Mouse (Mus musculus): ENCODE data around the gene A530016L24Rik. TPM values are rescaled to one million over a fixed set of nuclear protein-coding genes. Genes with fewer than 3 reads are reported as not detected.

Gene A530016L24Rik
- polyA plus RNA-seq, 1 experiment from 2014 or later = 0.36 TPM

DNA sequence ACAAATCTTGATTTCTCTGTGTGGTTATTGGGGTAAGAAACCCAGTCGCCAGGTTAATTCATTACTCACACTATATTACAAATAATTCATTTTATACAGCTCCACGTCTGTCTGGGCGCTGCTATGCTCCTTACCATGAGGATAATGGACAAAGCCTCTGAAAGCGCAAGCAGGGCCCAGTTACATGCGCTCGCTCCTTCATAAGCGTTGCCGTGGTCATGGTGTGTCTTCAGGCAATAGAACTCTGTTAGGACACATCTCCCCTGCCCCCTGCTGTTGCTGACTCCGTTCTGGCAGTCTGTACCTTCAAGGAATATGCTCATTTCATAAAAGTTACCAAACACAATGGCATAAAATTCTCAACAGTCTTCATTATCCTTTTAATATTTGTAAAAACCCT, 37.4 kb upstream of the A530016L24Rik start:
- Histone ChIP-seq H3K27me3 (ENCODE audit: insufficient read depth, low read length) (no peaks in the 10 kb centered on the region), H3K4me1 (replicated peaks; ENCODE audit: insufficient read depth, low read length) (no peaks in the 10 kb centered on the region), H3K27ac (no peak overlapping the region), H3K36me3 (ENCODE audit: insufficient read depth, low read length) (no peaks in the 10 kb centered on the region), H3K4me3 (replicated peaks; ENCODE audit: low read depth, low read length) (no peak overlapping the region), H3K9ac (ENCODE audit: low read depth, low read length) (no peak overlapping the region), H3K4me2 (ENCODE audit: low read length) (no peak overlapping the region), H3K9me3 (replicated peaks; ENCODE audit: low read length) (no peaks in the 10 kb centered on the region)
- WGBS = 85% methylated on average over 9 of the region's 9 CpGs
- no peak for DNase-seq (ENCODE audit: low spot score)
- ATAC-seq (replicated peaks; ENCODE audit: low FRiP score, low read depth) = no peak
- TF ChIP-seq CTCF (IDR thresholded peaks at IDR 0.05; ENCODE audit: low read depth) = no peak

DNA sequence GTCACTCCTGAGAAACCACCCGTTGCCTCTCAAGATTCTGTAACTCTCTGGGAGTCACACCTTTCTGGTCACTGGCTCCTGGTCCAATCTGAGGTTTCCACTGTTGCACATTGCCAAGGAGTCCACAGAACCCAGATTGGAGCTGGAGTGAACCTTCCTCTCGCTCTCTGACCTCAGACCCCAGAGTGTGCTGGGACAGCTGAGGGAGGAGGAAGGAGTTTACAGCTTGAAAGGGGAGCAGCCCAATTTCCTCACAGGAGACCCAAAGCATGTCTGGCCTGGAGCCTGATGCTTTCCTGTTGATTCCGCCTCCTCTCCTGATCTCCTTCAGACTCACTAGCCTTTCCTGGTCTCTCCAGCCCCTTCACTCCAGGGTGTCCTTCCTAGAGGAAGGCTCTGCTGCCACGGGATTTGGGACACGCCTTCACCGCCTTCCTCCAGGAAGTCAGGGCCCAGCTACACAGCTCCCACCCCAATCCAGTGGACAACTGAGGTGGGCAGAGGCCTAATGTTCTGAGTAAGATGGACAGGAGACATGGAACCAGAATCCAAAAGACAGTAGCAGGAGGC, 33.0 kb upstream of the A530016L24Rik start:
- no peak for ATAC-seq (replicated peaks; ENCODE audit: low FRiP score, low read depth)

DNA sequence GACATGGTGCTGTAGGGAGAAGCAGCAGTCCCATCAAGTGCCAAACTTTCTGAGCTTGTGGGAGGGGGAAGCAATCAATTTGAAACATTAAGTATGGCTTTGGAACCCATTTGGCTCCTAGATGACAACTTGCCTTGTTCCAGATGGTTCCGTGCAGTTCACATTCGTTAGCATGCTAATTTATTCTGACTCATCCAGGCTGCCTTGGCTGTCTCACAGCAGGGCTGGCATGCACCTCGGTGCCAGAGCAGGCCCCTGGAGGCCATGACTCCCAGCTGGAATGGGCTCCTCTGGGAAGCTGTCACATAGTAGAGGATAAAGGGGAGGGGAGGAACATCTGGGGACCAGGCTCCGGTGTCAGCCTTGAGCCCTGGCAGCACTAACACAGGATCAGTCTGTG, 31.4 kb upstream of the A530016L24Rik start:
- Histone ChIP-seq H3K4me2 (ENCODE audit: low read length) (no peak overlapping the region), H3K9me3 (replicated peaks; ENCODE audit: low read length) (no peaks in the 10 kb centered on the region), H3K27me3 (ENCODE audit: insufficient read depth, low read length) (no peaks in the 10 kb centered on the region), H3K4me3 (replicated peaks; ENCODE audit: low read depth, low read length) (no peak overlapping the region), H3K9ac (ENCODE audit: low read depth, low read length) (no peak overlapping the region), H3K27ac (no peak overlapping the region), H3K4me1 (replicated peaks; ENCODE audit: insufficient read depth, low read length) (no peaks in the 10 kb centered on the region), H3K36me3 (ENCODE audit: insufficient read depth, low read length) (no peaks in the 10 kb centered on the region)
- 55% methylated on average over 4 of the region's 4 CpGs for WGBS
- peak; percentile 7 for DNase-seq (ENCODE audit: low spot score)
- TF ChIP-seq CTCF (IDR thresholded peaks at IDR 0.05; ENCODE audit: low read depth) = no peak
- no peak for ATAC-seq (replicated peaks; ENCODE audit: low FRiP score, low read depth)

More for the DNA sequence above, 33.0 kb upstream of the A530016L24Rik start:
- no peak overlapping the region for H3K27ac ChIP-seq
- no peak for DNase-seq (ENCODE audit: low spot score)
- no peak overlapping the region for H3K4me2 ChIP-seq (ENCODE audit: low read length)
- H3K27me3 ChIP-seq (ENCODE audit: insufficient read depth, low read length) = no peaks in the 10 kb centered on the region
- no peaks in the 10 kb centered on the region for H3K9me3 ChIP-seq (replicated peaks; ENCODE audit: low read length)
- no peak overlapping the region for H3K9ac ChIP-seq (ENCODE audit: low read depth, low read length)
- WGBS = 52% methylated on average over 6 of the region's 6 CpGs
- no peak overlapping the region for H3K4me3 ChIP-seq (replicated peaks; ENCODE audit: low read depth, low read length)
- H3K36me3 ChIP-seq (ENCODE audit: insufficient read depth, low read length) = no peaks in the 10 kb centered on the region
- no peaks in the 10 kb centered on the region for H3K4me1 ChIP-seq (replicated peaks; ENCODE audit: insufficient read depth, low read length)
- no peak for TF ChIP-seq CTCF (IDR thresholded peaks at IDR 0.05; ENCODE audit: low read depth)

DNA sequence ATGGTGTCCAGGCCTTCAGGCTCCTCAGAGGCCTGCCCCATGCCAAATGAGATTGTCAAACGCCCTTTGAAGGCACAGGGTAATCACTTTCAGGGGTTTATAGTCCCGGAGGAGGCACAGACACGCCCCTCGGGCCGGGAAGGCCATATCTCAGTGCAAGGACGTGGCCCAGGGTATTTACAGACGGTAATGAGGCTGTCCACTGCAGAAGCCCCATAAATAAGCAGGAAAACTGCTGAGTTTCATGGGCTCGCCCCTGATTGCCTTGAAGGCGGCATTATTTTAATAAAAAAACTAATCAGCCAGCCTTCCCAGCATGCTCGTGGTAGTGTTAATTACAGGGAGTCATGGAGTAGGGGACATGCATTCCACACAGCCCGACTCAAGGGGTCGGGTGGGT, 26.8 kb upstream of the A530016L24Rik start:
- Histone ChIP-seq H3K9ac (ENCODE audit: low read depth, low read length) (no peak overlapping the region), H3K4me3 (replicated peaks; ENCODE audit: low read depth, low read length) (no peak overlapping the region), H3K4me1 (replicated peaks; ENCODE audit: insufficient read depth, low read length) (0 out of 2 replicates have a peak, but pooled peaks cover 4% of the 10 kb centered on the region), H3K36me3 (ENCODE audit: insufficient read depth, low read length) (no peaks in the 10 kb centered on the region), H3K27me3 (ENCODE audit: insufficient read depth, low read length) (no peaks in the 10 kb centered on the region), H3K4me2 (ENCODE audit: low read length) (no peak overlapping the region), H3K27ac (no peak overlapping the region), H3K9me3 (replicated peaks; ENCODE audit: low read length) (no peaks in the 10 kb centered on the region)
- ATAC-seq (replicated peaks; ENCODE audit: low FRiP score, low read depth) = no peak
- DNase-seq (ENCODE audit: low spot score) = no peak
- no peak for TF ChIP-seq CTCF (IDR thresholded peaks at IDR 0.05; ENCODE audit: low read depth)
- WGBS = 18% methylated on average over 12 of the region's 12 CpGs

DNA sequence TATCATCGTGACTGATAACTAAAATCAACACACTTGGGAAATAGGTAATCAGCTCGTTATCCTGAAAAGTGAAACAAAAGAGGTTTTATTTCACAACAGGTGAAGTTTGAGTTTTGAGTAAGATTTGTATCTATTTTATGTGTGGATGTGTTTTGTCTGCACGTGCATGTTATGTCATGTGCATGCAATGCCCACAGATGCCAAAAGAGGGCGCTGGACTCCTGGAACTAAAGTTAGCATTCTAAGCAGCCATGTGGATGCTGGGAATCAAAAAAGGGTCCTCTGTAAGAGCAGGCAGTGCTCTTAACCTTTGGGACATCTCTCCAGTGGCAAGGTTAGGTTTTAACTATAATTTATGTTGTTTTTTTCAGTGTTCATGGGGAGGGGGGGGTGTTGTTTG, 26.0 kb upstream of the A530016L24Rik start:
- Histone ChIP-seq H3K4me1 (replicated peaks; ENCODE audit: insufficient read depth, low read length) (0 out of 2 replicates have a peak, but pooled peaks cover 4% of the 10 kb centered on the region), H3K27ac (no peak overlapping the region), H3K36me3 (ENCODE audit: insufficient read depth, low read length) (no peaks in the 10 kb centered on the region), H3K4me3 (replicated peaks; ENCODE audit: low read depth, low read length) (no peak overlapping the region), H3K27me3 (ENCODE audit: insufficient read depth, low read length) (no peaks in the 10 kb centered on the region), H3K9ac (ENCODE audit: low read depth, low read length) (no peak overlapping the region), H3K4me2 (ENCODE audit: low read length) (no peak overlapping the region), H3K9me3 (replicated peaks; ENCODE audit: low read length) (no peaks in the 10 kb centered on the region)
- 84% methylated on average over 4 of the region's 4 CpGs for WGBS
- ATAC-seq (replicated peaks; ENCODE audit: low FRiP score, low read depth) (no peak), DNase-seq (ENCODE audit: low spot score) (no peak)
- TF ChIP-seq CTCF (IDR thresholded peaks at IDR 0.05; ENCODE audit: low read depth) = peak; percentile 36; the same call in 1 of the 2 replicates

DNA sequence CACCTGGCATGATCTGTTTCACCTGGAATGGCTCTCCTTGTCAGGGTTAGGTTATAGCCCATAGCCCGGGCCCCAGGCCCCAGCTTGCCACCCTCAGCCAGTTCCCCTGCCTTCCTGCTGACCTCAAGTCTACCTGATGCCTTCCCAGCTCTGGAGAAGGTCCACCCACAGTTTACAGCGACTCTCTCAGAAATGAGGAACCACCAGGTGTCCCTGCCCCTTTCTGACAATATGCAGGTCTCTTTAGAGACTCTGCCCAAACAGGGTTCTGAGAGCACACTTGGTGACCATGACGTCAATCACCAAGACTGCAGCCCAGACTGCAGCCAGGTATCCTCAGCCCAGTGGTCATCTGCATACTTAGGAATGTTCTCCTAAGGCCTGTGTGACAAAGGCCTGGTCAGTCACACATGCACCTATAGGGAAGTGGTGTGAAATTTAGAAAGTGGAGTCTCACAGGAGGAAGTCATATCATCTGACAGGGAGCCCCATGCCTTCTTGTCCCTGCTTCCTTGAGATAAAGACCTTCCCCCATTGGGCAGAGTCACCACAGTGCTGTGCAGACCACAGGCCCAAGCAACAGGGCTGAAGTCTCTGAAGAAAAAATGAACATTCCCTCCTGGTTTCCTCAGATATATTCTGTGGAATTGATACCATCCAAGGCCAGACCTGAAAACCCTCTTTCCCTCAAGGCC, 25.4 kb upstream of the A530016L24Rik start:
- WGBS = 85% methylated on average over 3 of the region's 3 CpGs
- H3K4me2 ChIP-seq (ENCODE audit: low read length) = no peak overlapping the region
- H3K9me3 ChIP-seq (replicated peaks; ENCODE audit: low read length) = no peaks in the 10 kb centered on the region
- no peak overlapping the region for H3K27ac ChIP-seq
- no peak for ATAC-seq (replicated peaks; ENCODE audit: low FRiP score, low read depth)
- H3K36me3 ChIP-seq (ENCODE audit: insufficient read depth, low read length) = no peaks in the 10 kb centered on the region
- no peak overlapping the region for H3K4me3 ChIP-seq (replicated peaks; ENCODE audit: low read depth, low read length)
- H3K4me1 ChIP-seq (replicated peaks; ENCODE audit: insufficient read depth, low read length) = 0 out of 2 replicates have a peak, but pooled peaks cover 4% of the 10 kb centered on the region
- no peak for DNase-seq (ENCODE audit: low spot score)
- H3K9ac ChIP-seq (ENCODE audit: low read depth, low read length) = no peak overlapping the region
- H3K27me3 ChIP-seq (ENCODE audit: insufficient read depth, low read length) = no peaks in the 10 kb centered on the region
- TF ChIP-seq CTCF (IDR thresholded peaks at IDR 0.05; ENCODE audit: low read depth) = no peak
